Mouse (Mus musculus) left cerebral cortex, adult 2 months (tissue): ENCODE results near the gene Cdkn1b. TPM values are rescaled to one million over a fixed set of nuclear protein-coding genes. Genes with fewer than 3 reads are reported as not detected.

Experiments
- DNase-seq, 2 experiments: peaks; one replicate each; pipeline ENCODE4 v3.0.0; 2021 to 2022; ENCODE audit warnings: low spot score in 2 of 2, mixed read lengths in 1 of 2; ENCODE audit errors: extremely low spot score in 1 of 2
- H3K27ac ChIP-seq: fragments of 200-600 bp; 2 replicates; pipeline ENCODE4 v1.8.1; 2022
- H3K4me3 ChIP-seq: fragments of 200-600 bp; 2 replicates; pipeline ENCODE4 v1.8.1; 2022
- CTCF ChIP-seq: fragments of 200-600 bp; IDR thresholded peaks from 2 replicates; pipeline ENCODE4 v1.8.1; 2022; ENCODE audit warnings: antibody characterized with exemption, mild to moderate bottlenecking, moderate library complexity
- intact Hi-C: fragments of 180-260 bp; cut with DNase I; formaldehyde crosslinking; loops from one replicate; pipeline ENCODE4 v1.15.1; 2025
- total RNA-seq, 2 experiments: library from RNA; stranded (reverse); gene quantifications; 2 replicates each; pipeline ENCODE4 v1.2.3; 2021

The Cdkn1b gene
- total RNA-seq, 2 experiments from 2014 or later = 36.8 to 42.3 TPM

- H3K27ac ChIP-seq = peak overlapping the region; percentile 96
- peak overlapping the region; percentile 83 for H3K4me3 ChIP-seq
- TF ChIP-seq CTCF = no peak
- intact Hi-C loops = loop anchor here (2.0 kb wide), 1 partner anchor 34 kb away; the partner anchor contains the start of gene Cdkn1b
- peak in 1 of 2 experiments; percentile 25 for DNase-seq
These were observed 33.2 kb upstream of the Cdkn1b start for GRCm38 (mm10) chr6:134887008-134887407.

GRCm38 (mm10) chr6:134887711-134888449, 32.3 kb upstream of the Cdkn1b start:
- peak; percentile 77 to 84 for DNase-seq
- intact Hi-C loops = loop anchor here (2.0 kb wide), 1 partner anchor 33 kb away; the partner anchor contains the start of gene Cdkn1b
- no peak for TF ChIP-seq CTCF
- peak overlapping the region; percentile 83 for H3K4me3 ChIP-seq
- peak overlapping the region; percentile 96 for H3K27ac ChIP-seq

GRCm38 (mm10) chr6:134888563-134889017, 31.6 kb upstream of the Cdkn1b start:
- peak; percentile 71 to 72 for DNase-seq
- Histone ChIP-seq H3K4me3 (no peak overlapping the region; the same call in 1 of the 2 replicates), H3K27ac (peak overlapping the region; percentile 96)
- intact Hi-C loops = no loop called here
- no peak for TF ChIP-seq CTCF

- intact Hi-C loops = no loop called here
- Histone ChIP-seq H3K4me3 (no peak overlapping the region), H3K27ac (peak overlapping the region; percentile 96)
- no peak for TF ChIP-seq CTCF
- no peak for DNase-seq
These were observed 30.4 kb upstream of the Cdkn1b start for GRCm38 (mm10) chr6:134889763-134890162.

- no peak for DNase-seq
- H3K27ac ChIP-seq = no peak overlapping the region
- intact Hi-C loops = no loop called here
- TF ChIP-seq CTCF = no peak
- no peak overlapping the region for H3K4me3 ChIP-seq
These were observed 29.8 kb upstream of the Cdkn1b start for GRCm38 (mm10) chr6:134890436-134890835.

- H3K27ac ChIP-seq = no peak overlapping the region
- intact Hi-C loops = no loop called here
- no peak for TF ChIP-seq CTCF
- DNase-seq = no peak
- peak overlapping the region; percentile 49 for H3K4me3 ChIP-seq
These were observed 23.4 kb upstream of the Cdkn1b start for GRCm38 (mm10) chr6:134896570-134897436.

GRCm38 (mm10) chr6:134897443-134898094, 22.6 kb upstream of the Cdkn1b start:
- Histone ChIP-seq H3K4me3 (peak overlapping the region; percentile 49), H3K27ac (peak overlapping the region; percentile 100)
- no peak for TF ChIP-seq CTCF
- DNase-seq = peak; percentile 93 to 94
- intact Hi-C loops = loop anchor here (1.0 kb wide), 1 partner anchor 23 kb away; the partner anchor contains the start of gene Cdkn1b

- DNase-seq = peak; percentile 88
- intact Hi-C loops = loop anchor here (1.0 kb wide), 1 partner anchor 22 kb away; the partner anchor contains the start of gene Cdkn1b
- Histone ChIP-seq H3K27ac (peak within 1 kb of the TSS; percentile 100), H3K4me3 (peak within 1 kb of the TSS; percentile 49)
- no peak; the same call in 1 of the 2 replicates for TF ChIP-seq CTCF
These were observed 21.9 kb upstream of the Cdkn1b start, which contains the start of gene Gpr19 for GRCm38 (mm10) chr6:134898095-134898965. TSS of gene Gpr19 (minus strand) at chr6:134898578.

- Histone ChIP-seq H3K27ac (no peak overlapping the region), H3K4me3 (no peak overlapping the region)
- intact Hi-C loops = no loop called here
- TF ChIP-seq CTCF = no peak
- no peak for DNase-seq
These were observed 16.8 kb upstream of the Cdkn1b start for GRCm38 (mm10) chr6:134903368-134903767.

GRCm38 (mm10) chr6:134903891-134904884, 16.0 kb upstream of the Cdkn1b start:
- no peak for TF ChIP-seq CTCF
- H3K4me3 ChIP-seq = no peak overlapping the region
- intact Hi-C loops = no loop called here

More at GRCm38 (mm10) chr6:134903891-134904884, 16.0 kb upstream of the Cdkn1b start:
- no peak overlapping the region for H3K27ac ChIP-seq
- no peak for DNase-seq
